Mouse (Mus musculus) erythroblast, embryonic 14.5 days (primary cell): Measurements from ENCODE around the gene P2rx7. TPM values are rescaled to one million over a fixed set of nuclear protein-coding genes. Genes with fewer than 3 reads are reported as not detected.

Source experiments
- H3K27me3 ChIP-seq: 2 replicates; pipeline ENCODE4 v1.6.1; 2012; ENCODE audit warnings: inconsistent platforms; ENCODE audit not compliant: control insufficient read depth
- H3K36me3 ChIP-seq: 2 replicates; pipeline ENCODE4 v1.6.1; 2012; ENCODE audit warnings: mild to moderate bottlenecking, inconsistent platforms; ENCODE audit not compliant: control insufficient read depth
- H3K4me1 ChIP-seq: 2 replicates; pipeline ENCODE4 v1.6.1; 2012; ENCODE audit warnings: inconsistent platforms; ENCODE audit not compliant: control insufficient read depth
- H3K4me3 ChIP-seq: replicated peaks from 2 replicates; pipeline ENCODE3; 2012; ENCODE audit warnings: moderate library complexity, mild to moderate bottlenecking, inconsistent platforms
- H3K9me3 ChIP-seq: 2 replicates; pipeline ENCODE4 v1.6.1; 2012; ENCODE audit warnings: low read length, inconsistent platforms, mixed read lengths; ENCODE audit not compliant: control insufficient read depth
- GATA1 ChIP-seq: IDR thresholded peaks from 2 replicates; pipeline ENCODE4 v1.6.1; 2012; ENCODE audit warnings: low read length, inconsistent platforms, mixed read lengths
- TAL1 ChIP-seq: IDR thresholded peaks from 3 replicates; pipeline ENCODE4 v1.6.1; 2012; ENCODE audit warnings: low read length, inconsistent platforms, mixed read lengths
- polyA plus RNA-seq: library from polyadenylated mRNA; stranded (reverse); fragments of >175 nt; gene quantifications from 2 replicates; pipeline ENCODE4 v1.2.3, GENCODE M21; 2012

The P2rx7 gene
- polyA plus RNA-seq, 1 experiment, result not detected

- Histone ChIP-seq H3K9me3 (no peaks in the 10 kb centered on the region), H3K27me3 (no peaks in the 10 kb centered on the region), H3K4me1 (peaks cover 50% of the 10 kb centered on the region), H3K4me3 (peak overlapping the region; percentile 34), H3K36me3 (no peaks in the 10 kb centered on the region)
- TF ChIP-seq GATA1, result no peak
- no peak for TF ChIP-seq TAL1
These were observed 54.5 kb downstream of the P2rx7 start for GRCm38 (mm10) chr5:122698041-122698700.

GRCm38 (mm10) chr5:122698701-122699060 lies 55.0 kb downstream of the P2rx7 start:
- peaks cover 53% of the 10 kb centered on the region for H3K4me1 ChIP-seq

GRCm38 (mm10) chr5:122700109-122700836 lies 56.6 kb downstream of the P2rx7 start:
- H3K4me3 ChIP-seq, result peak overlapping the region; percentile 29
- H3K9me3 ChIP-seq, result no peaks in the 10 kb centered on the region
- peaks cover 53% of the 10 kb centered on the region for H3K4me1 ChIP-seq
- H3K27me3 ChIP-seq, result no peaks in the 10 kb centered on the region
- no peaks in the 10 kb centered on the region for H3K36me3 ChIP-seq
- TF ChIP-seq GATA1, result no peak

More at GRCm38 (mm10) chr5:122698701-122699060, 55.0 kb downstream of the P2rx7 start:
- no peaks in the 10 kb centered on the region for H3K36me3 ChIP-seq
- H3K27me3 ChIP-seq, result no peaks in the 10 kb centered on the region
- TF ChIP-seq GATA1 (no peak), TAL1 (no peak)
- no peaks in the 10 kb centered on the region for H3K9me3 ChIP-seq
- H3K4me3 ChIP-seq, result peak overlapping the region; percentile 2

GRCm38 (mm10) chr5:122700837-122701212 lies 57.1 kb downstream of the P2rx7 start:
- H3K4me1 ChIP-seq, result peaks cover 53% of the 10 kb centered on the region
- no peaks in the 10 kb centered on the region for H3K36me3 ChIP-seq
- H3K27me3 ChIP-seq, result no peaks in the 10 kb centered on the region
- TF ChIP-seq GATA1 (no peak), TAL1 (no peak)
- no peaks in the 10 kb centered on the region for H3K9me3 ChIP-seq
- peak overlapping the region; percentile 29 for H3K4me3 ChIP-seq

- Histone ChIP-seq H3K4me3 (no peak overlapping the region), H3K4me1 (peaks cover 52% of the 10 kb centered on the region), H3K36me3 (no peaks in the 10 kb centered on the region), H3K9me3 (no peaks in the 10 kb centered on the region), H3K27me3 (no peaks in the 10 kb centered on the region)
- TF ChIP-seq TAL1, result no peak
- no peak for TF ChIP-seq GATA1
These were observed 58.4 kb downstream of the P2rx7 start for GRCm38 (mm10) chr5:122702156-122702555.

GRCm38 (mm10) chr5:122703574-122703973 lies 59.9 kb downstream of the P2rx7 start:
- H3K4me1 ChIP-seq, result peaks cover 58% of the 10 kb centered on the region
- no peak overlapping the region for H3K4me3 ChIP-seq
- no peaks in the 10 kb centered on the region for H3K9me3 ChIP-seq
- no peaks in the 10 kb centered on the region for H3K36me3 ChIP-seq
- TF ChIP-seq TAL1, result no peak
- TF ChIP-seq GATA1, result no peak
- H3K27me3 ChIP-seq, result no peaks in the 10 kb centered on the region

GRCm38 (mm10) chr5:122704571-122704970 lies 60.9 kb downstream of the P2rx7 start:
- Histone ChIP-seq H3K36me3 (no peaks in the 10 kb centered on the region), H3K4me1 (peaks cover 52% of the 10 kb centered on the region), H3K4me3 (no peak overlapping the region), H3K9me3 (no peaks in the 10 kb centered on the region), H3K27me3 (no peaks in the 10 kb centered on the region)
- TF ChIP-seq GATA1, result no peak
- TF ChIP-seq TAL1, result no peak

GRCm38 (mm10) chr5:122705174-122705573 lies 61.5 kb downstream of the P2rx7 start:
- Histone ChIP-seq H3K4me3 (no peak overlapping the region), H3K9me3 (no peaks in the 10 kb centered on the region), H3K4me1 (peaks cover 46% of the 10 kb centered on the region), H3K36me3 (no peaks in the 10 kb centered on the region), H3K27me3 (no peaks in the 10 kb centered on the region)
- TF ChIP-seq GATA1 (no peak), TAL1 (no peak)

GRCm38 (mm10) chr5:122706917-122707275 lies 63.2 kb downstream of the P2rx7 start:
- TF ChIP-seq TAL1 (no peak), GATA1 (no peak)
- Histone ChIP-seq H3K36me3 (no peaks in the 10 kb centered on the region), H3K27me3 (no peaks in the 10 kb centered on the region), H3K9me3 (no peaks in the 10 kb centered on the region), H3K4me1 (peaks cover 33% of the 10 kb centered on the region), H3K4me3 (peak overlapping the region; percentile 77)
